Mouse (Mus musculus) hindlimb bud, embryonic 11.5 days (tissue): ENCODE data around the gene Zfp740.
A peak's percentile ranks its signal among the peaks of the same experiment; 100 is the strongest.
"Not testable (repeated sequence)": the region's sequence is repeated elsewhere in the genome, so short reads cannot be mapped to it uniquely, and the experiment has no call there.

Experiments used
- DNase-seq: peaks from one replicate; pipeline ENCODE4 v3.0.0-alpha.2; 2012; ENCODE audit warnings: low read depth, low spot score; ENCODE audit errors: extremely low spot score

Gene Zfp740

DNA sequence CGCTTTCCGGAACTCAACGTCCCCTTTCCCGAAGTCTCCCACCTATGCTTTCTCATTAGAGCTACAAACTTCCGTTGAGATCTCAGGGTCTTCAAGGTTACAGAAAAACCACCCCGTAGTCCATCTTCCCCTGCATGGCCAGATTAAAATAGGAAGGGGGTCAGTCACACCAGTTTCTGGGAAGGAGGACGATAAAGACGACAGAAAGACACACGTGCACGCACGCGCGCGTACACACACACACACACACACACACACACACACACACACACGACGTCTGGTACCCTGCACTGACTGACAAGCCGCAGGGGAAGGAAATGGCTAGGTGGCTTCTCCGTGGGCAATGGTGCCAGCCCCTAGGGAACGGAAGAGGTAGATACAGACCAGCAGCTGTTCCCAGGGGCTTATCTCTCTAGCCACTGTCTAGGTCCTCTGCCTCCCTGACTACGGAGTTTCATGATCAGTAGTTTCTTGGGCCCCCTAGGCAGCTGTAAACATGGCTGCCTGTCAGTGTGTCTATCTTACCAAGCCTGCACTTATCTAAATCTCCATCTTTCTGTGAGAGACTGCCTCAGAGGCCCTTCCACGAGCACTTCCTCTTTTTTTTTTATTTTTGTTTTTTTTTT is 22.1 kb downstream of the Zfp740 start:
- no peak for DNase-seq

- not testable (repeated sequence) for DNase-seq
Measured at GRCm38 (mm10) chr15:102225619-102226018, 22.6 kb downstream of the Zfp740 start.

DNA sequence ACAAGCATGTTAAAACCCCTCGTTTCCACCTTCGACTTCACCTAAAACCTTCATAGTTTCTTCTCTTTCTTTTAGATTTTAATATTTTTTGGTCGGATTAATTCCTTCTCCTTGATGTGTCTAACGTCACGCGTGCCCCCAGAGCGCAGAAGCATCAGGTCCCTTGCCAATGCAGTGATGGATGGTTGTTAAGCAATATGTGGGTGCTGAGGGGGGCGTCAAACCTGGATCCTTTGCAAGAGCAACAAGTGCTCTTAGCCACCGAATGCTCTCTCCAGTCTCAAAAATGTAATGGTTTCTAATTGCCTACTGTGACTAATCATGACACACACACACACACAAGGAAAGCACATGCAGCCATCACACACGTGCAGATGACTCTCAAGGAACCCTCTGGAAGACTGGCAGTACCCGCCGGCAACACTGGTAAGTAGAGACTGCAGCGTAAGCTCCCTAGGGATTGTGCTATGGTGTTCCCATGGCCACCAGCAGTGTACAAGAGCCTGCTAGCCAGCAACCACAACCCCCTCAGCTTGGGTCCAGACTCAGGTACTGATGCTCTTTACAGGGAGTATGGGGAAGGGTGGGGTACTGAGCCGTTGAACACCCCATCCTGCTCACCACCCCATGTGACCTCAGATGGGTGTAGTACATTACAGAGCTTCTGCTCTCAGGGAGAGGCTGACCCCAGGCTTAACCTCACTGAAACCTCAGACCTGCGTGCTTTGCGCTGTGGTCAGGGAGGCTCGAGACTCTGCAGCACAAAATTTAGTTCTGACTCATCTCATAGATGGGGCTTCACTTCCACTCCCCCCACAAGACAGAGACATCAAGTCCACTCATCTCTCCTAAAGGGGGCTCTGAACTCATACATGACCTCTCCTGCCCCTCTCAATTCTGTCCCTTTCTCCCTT is 27.6 kb downstream of the Zfp740 start:
- no peak for DNase-seq

DNA sequence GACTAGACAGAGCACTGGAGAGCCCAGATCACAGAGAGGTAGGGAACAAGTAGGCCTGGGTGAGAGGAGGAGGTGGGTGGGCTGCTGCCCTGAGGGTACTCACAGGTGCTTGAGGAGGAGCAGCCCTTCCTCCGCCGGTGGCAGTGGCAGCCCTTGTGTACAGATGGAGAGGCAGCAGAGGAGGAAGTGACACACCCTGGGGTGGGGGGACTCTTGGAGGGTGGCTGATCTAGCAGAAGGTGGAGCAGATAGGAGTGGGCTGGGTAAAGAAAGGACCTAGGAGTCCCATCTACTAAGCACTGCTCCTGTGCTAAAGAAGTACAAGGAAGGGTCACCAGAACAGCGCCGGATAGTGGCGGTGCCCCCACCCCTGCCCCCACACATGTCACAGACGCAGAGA is 28.7 kb downstream of the Zfp740 start, which contains the start of gene Itgb7:
Itgb7 (minus strand) TSS at position 197 of the 400 bp plus-strand sequence.
- no peak for DNase-seq

- DNase-seq = no peak
Measured at GRCm38 (mm10) chr15:102232764-102233163, 29.7 kb downstream of the Zfp740 start.

- DNase-seq = no peak
Measured at GRCm38 (mm10) chr15:102233896-102234295, 30.8 kb downstream of the Zfp740 start.

GRCm38 (mm10) chr15:102235371-102236027 is 32.5 kb downstream of the Zfp740 start:
- DNase-seq = no peak

DNA sequence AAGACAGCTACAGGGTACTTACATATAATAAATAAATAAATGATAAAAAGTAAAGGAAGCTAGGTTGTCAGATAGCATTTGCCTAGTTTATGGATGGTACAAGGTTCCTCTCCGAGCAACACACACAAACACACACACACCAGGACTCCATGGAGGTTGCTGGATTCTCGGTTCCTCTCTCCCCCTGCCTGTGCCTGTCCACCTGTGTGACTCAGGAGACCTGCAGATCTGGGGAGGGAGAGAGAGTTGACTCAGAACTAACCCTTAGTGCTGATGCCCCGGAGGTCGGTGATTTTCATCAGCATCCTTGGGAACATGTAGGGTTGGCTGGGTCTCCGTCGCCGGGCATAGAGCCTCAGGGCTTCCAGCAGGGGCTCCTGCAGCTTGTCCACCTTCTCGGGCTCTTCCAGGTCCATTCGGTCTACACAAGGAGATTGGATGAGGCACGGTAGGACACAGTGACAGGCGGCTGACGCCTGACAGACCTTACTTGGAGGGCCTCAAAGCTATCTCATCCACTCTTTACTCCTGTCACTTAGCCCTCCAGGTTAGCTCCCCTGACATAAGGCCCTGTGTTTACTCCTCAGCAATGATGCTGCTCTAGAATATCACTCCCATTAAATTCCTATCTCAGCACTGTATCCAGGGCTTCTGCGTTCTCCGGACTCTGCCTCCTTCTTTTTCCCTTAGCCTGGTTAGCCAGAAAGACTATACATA is 35.7 kb downstream of the Zfp740 start:
- DNase-seq = no peak

DNA sequence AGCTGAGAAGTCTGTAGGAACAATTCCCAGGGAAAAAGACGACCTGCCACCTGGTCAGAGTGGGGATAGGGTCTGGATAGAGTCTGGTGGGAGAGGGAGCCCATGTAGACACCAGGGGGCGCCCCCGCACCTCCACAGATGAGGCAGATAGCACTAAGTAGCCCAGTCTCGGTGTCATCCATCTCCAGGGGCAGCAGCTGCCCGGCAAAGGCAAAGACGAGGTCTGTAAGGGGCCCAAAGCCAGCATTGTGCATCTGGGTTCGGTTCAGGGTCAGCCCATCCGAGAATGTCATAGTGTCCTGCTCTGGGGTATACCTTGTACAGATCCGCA is 36.2 kb downstream of the Zfp740 start:
- DNase-seq = no peak

GRCm38 (mm10) chr15:102239851-102240250 is 36.8 kb downstream of the Zfp740 start:
- DNase-seq = no peak

DNA sequence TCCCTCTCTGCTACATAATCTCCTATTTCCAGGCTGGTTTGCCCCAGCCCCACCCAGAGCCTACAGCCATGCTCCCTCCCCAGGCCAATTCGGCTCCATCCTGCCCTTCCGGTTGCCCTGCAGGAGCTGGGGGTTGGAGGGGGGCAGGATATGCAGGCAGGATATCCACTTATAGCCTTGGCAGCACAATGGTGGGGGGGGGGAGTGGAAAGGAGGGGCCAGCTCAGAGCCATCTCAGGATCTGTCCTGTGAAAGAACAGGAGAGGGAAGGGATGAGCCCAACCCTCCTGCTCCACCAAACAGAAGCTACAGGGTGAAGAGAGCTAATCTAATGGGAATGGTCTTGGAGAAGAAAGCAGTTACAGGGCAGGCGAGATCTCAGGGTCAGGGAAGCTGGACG is 37.6 kb downstream of the Zfp740 start:
- no peak for DNase-seq

GRCm38 (mm10) chr15:102242404-102243228 is 39.6 kb downstream of the Zfp740 start:
- DNase-seq = no peak

DNA sequence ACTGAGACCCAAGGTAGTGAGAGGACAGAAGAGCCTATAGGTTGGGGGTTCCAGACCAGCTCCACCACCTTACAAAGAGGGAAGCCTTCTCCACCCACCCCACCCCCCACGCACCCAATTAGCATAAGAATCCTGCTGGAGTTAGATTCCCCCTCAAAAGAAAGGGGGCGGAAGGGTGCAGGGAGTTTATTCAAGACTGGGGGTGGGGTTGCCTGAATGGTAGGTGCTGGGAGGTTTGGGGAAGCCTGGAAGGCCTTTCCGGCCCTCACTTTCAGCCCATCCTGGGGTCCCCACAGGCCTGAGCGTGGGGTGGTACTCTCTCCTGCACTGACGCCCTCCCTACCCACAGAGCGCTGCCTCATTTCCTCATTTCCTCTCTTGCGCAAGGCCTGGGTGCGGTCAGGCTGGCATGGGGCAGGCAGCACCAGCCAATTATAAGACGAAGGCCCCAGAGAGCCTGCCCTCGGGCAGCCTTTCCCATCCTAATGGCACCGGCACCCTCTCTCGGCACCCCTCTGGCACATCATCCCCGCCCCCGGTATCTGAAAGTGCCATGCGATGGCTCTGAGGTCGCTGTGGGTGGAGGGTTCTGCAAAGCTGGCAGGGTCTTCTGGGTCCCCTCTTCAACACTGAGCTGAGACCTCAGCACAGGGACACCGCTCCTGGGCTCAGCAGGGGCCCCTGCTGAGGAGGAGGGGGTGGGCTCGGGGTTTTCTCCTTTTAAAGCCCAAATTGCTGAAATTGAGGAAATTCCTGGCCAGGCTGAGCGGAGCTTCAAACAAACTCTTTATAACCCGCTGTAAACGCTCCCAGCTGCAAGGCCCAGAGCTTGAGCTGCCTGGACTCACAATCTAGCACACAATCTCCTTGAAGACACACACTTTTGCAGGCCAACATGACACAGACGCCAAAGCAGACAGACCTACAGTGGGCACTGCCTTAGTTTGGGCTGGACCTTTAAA is 40.5 kb downstream of the Zfp740 start:
- DNase-seq = no peak

DNA sequence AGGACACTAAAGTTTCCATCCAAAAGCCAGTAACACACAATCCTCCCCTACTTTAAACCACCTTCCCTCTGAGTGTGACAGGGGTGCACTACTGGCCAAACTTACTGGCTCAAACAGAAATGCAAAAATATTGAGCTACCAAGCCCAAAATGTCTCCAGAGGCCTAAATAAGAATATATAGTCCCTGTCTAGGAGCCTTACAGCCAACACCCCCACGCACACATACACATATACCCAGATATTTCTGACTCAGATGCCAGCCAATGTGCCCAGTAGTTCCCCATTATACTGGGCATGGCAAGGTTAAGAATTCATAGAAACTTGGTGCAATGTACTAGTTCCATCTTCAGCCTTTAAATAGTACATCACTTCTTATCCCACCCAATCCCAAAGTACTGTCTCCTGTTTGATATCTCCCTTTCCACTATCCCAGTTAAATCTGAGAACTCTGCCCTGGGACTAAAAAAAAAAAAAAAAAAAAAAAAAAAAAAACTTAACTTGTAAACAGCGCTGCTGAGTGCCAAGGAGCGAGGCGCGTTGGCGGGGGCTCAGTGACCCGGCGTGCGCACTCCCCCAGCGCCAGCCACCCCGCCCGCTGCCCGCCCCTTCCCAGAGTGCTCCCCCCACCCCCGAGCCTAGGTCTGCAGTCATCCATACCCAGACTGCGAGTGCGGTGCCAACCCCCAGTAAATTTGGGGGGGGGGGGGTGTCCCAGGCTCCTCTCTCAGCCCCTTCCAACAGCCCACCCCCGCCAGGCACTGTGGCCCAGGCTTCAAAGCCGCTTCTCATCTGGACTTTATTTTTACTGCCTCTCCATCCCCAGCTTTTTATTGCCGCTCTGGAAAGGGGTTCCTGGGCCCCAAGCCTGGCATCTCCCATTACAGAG is 41.5 kb downstream of the Zfp740 start:
- DNase-seq = no peak

DNA sequence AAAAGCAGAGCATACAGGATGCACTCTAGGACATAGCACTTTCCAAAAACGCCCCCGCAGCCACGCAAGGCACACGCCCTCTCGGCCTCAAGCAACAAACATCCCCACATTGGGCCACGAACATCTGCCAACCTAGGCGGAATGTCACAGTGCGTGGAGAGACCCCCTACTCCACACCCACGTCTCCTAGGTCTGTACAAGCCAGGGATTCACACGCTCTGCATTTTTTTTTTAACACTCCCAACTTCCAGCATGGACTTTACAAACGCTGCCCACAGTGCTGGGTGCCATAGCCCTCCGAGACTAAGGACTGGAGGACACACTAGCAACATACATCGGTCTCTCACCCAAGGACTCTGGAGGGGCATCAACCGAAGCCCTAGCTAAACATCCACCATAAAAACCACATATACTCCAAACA is 42.4 kb downstream of the Zfp740 start:
- DNase-seq = no peak

GRCm38 (mm10) chr15:102245891-102246741 is 43.1 kb downstream of the Zfp740 start:
- DNase-seq = no peak

- DNase-seq = peak; percentile 91
Measured at GRCm38 (mm10) chr15:102246866-102247251, 43.8 kb downstream of the Zfp740 start.
